Mouse (Mus musculus) CH12F3 (cell line): ENCODE results near the gene Gm26938.

Source experiments
- in situ Hi-C: fragments of 300-500 bp; cut with MboI; formaldehyde crosslinking; loops from 2 replicates; pipeline ENCODE4 v1.14.3; 2020; ENCODE audit warnings: low sequenced_read_pairs

Gene Gm26938

GRCm38 (mm10) chr5:139796001-139796620 is 30.1 kb downstream of the Gm26938 start:
- in situ Hi-C loops, result no loop called here

DNA sequence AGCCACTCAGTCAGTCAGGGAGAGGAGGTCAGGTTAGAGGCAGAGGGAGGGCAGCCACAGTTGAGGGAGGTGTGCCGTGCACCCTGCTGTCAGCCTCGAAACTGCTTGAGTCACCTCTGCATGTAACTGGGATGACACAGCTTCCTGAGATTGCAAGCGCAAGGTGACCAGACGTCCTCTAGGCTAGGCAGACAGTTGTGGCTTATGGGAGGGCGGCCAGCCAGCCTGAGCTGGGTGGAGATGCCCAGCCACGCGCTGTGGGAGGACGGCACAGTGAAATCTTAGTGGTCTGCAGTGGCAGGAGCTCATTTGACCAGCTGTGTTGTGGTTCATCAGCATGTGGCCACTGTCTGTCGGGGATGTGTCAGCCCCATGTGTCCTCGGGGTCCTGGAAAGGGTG is 31.3 kb downstream of the Gm26938 start:
- in situ Hi-C loops, result no loop called here

DNA sequence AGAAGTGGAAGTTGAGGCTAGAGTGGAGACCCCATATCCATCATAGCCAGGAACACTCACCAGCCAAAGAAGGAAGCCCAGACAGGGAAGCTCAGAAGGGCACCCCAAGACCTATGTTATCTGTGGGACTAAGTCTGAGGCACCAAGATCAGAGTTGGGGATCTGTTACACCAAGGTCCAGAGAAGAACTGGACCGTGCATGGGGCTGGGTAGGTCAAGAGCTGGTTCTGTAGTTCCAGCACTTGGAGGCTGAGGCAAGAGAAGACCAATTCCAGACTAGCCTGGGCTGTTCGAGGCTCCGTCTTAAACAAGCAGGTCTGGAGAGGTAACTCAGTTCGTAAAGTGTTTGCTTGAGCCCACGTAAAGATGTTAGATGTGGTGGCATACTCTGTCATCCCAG is 32.1 kb downstream of the Gm26938 start:
- in situ Hi-C loops, result no loop called here

- in situ Hi-C loops, result no loop called here
These were observed 32.7 kb downstream of the Gm26938 start for GRCm38 (mm10) chr5:139793338-139794089.

DNA sequence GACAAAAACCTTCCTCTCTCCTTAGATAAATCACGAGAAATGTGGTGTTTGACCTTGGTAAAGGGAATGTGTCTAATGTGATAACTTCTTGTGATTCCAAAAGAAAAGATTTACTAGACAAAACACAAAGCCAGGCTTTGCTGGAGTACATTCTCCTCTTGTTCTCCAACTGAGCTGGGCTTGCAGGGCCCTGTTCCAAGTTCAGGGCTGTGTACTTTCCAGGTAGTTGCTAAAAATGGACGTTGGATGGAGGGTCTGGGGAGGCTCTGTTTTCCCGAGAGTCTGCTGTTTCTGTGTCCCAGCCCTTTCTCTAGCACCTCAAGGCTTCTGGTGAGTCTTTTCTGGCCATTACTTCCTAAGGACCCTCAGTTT is 33.3 kb downstream of the Gm26938 start:
- in situ Hi-C loops, result no loop called here

GRCm38 (mm10) chr5:139792159-139792775 is 33.9 kb downstream of the Gm26938 start:
- in situ Hi-C loops, result no loop called here

GRCm38 (mm10) chr5:139791227-139792158 is 34.7 kb downstream of the Gm26938 start, which contains the start of gene Mafk:
Mafk (plus strand) TSS chr5:139791513.
- in situ Hi-C loops, result no loop called here

DNA sequence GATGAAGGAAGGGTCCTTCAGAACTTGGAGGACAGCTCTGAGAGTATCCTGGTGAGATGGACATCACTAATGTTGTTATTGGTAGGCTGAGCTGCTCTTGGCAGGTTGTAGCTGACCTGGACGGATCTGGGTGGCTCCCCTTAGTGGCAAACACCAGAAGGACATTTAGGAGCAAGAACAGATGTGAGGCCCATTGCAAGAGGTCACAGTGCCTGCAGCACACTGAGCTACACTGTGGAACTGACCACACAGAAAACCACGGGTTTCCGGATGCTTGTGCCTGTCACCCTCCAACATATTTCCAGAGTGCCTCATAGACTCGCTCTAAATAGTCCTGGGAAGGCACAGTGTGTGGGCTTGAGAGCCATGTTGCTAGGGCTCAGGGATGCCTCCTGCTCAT is 36.7 kb downstream of the Gm26938 start:
- in situ Hi-C loops, result no loop called here

- in situ Hi-C loops, result no loop called here
These were observed 44.8 kb downstream of the Gm26938 start for GRCm38 (mm10) chr5:139781406-139781805.

DNA sequence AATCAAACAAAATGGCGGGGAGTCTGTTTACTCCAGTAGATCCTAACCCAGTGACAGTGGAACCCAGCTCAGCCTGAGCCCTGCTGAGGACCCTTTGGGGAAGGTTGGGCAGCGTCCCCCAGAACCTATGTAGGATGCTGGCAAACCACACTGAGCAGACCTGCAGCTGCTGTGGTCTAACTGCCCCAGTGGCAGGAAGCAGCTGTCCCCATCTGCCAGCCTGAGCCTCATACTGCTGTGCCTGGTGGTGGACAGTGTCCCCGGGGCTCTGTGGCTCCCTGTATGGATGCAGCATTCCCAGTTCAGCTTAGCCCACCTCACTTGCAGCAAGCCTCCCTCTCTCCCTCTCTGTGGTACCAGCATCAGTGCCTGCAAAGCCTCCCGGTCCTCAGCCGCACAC is 49.2 kb downstream of the Gm26938 start:
- in situ Hi-C loops, result no loop called here

DNA sequence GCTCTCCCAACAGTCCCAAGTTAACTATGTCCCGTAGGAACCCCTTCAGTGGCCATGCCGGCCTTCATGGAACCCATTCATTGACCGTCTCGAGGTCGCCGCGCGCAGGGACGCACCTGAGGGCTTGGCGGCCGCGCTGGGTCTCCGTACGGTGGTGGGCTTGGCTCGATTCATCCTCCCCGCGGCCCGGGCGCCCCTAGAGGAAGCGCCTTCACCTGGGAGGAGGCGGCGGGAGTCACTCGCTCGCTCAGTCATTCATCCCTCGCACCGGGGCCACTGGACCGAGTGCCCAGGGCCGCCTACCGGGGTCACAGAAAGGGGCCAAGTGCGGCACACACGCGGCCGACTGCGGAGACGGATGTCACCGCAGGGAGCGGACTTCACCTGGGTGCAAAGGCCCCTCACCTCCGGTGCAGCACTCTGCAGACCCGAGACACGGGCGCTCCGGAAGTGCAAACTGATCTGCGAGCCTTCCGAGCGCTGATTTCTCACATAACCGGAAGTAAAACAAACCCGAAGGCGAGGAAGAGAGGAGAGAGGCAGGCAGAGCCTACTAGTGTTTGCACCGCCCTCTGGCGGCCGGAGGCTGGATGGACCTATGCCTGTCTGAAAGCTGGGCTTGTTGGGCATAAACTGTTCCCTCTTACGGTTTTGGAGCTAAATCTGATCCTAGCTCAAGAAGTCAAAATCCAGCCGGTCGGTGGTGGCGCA is 50.8 kb downstream of the Gm26938 start, which contains the start of gene Ints1:
Gene Ints1 (minus strand): TSS at position 459 of the 711 bp plus-strand sequence.
- in situ Hi-C loops, result no loop called here

DNA sequence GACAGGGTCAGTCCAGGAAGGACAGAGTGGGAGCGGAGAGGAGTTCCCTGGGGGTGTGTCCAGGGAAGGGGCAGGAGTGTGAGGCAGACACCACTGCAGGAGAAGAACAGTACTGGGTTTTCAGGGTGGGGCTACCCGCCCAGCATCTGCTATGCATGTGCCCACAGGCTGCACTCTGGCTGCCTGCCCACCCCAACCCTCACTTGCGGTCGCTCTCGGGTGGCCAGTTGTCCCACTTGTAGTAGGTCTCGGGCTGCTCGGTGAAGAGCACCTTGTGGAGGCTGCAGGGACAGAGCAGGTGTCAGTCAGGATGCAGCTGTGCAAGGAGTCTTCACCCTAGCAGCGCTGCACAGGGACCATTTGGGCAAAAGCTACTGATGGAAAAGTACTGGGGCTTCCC is 58.0 kb downstream of the Gm26938 start:
- in situ Hi-C loops, result no loop called here

DNA sequence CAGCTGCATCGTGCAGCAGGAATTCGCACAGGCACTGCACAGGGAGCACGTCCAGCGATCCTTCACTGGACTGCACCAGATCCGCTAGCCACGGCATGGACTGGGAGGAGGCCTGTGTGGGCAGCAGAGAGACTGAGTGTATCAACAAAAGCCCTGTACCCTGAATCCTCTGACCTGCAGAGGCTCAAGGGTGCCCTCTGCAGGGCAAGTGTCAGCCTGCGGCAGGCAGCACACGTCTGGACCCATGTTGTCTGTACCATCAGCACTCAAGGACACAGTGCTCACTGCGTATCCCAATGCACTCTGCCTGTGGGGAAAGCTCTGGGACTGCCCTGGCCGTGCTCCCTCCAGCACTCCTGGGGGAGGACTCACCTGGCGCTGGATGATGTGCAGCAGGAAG is 61.9 kb downstream of the Gm26938 start:
- in situ Hi-C loops, result no loop called here

DNA sequence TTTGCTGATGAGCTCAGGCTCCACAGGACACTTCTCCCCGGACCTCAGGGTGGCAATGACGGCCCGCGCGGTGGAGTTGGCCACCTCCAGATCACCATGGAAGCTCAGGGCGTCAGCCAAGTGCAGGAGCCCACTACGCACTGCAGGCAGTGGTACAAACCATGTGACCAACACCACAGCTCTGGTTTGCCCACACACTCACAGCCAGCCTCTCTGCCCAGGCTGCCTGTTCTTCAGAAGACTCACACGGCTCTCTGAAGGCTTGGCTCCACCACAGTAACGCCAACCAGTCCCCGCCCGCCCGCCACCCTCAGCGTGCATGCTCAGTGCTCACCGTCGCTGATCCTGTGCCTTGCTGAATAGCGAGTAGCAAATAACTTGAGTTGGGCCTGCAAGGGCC is 68.1 kb downstream of the Gm26938 start:
- in situ Hi-C loops, result no loop called here
